Mouse (Mus musculus) midbrain, embryonic 16.5 days (tissue): ENCODE data around the gene 1700102P08Rik. TPM values are rescaled to one million over a fixed set of nuclear protein-coding genes. Genes with fewer than 3 reads are reported as not detected.

Source experiments
- ATAC-seq: fragments of 200-750 bp; cut with Nextera tagmentation; 2 replicates; pipeline ENCODE4 v1.8.0; 2017; ENCODE audit warnings: moderate TSS enrichment
- H3K27ac ChIP-seq: fragments of 300-500 bp; sonication (generic); 2 replicates; pipeline ENCODE4 v1.5.1; 2014; ENCODE audit warnings: mild to moderate bottlenecking, low read length, mixed read lengths
- H3K27me3 ChIP-seq: fragments of 300-500 bp; sonication (generic); 2 replicates; pipeline ENCODE4 v1.6.1; 2014; ENCODE audit warnings: low read depth, low read length, mixed read lengths; ENCODE audit not compliant: control insufficient read depth, insufficient read depth
- H3K36me3 ChIP-seq: fragments of 300-500 bp; sonication (generic); 2 replicates; pipeline ENCODE4 v1.6.1; 2014; ENCODE audit warnings: mild to moderate bottlenecking, low read length, moderate library complexity, mixed read lengths; ENCODE audit not compliant: control insufficient read depth, insufficient read depth
- H3K4me1 ChIP-seq: fragments of 300-500 bp; sonication (generic); 2 replicates; pipeline ENCODE4 v1.6.1; 2014; ENCODE audit warnings: mild to moderate bottlenecking, low read length, mixed read lengths; ENCODE audit not compliant: control insufficient read depth, insufficient read depth
- H3K4me2 ChIP-seq: fragments of 300-500 bp; sonication (generic); 2 replicates; pipeline ENCODE4 v1.6.1; 2014; ENCODE audit warnings: mild to moderate bottlenecking, low read length, mixed read lengths
- H3K4me3 ChIP-seq: fragments of 300-500 bp; sonication (generic); 2 replicates; pipeline ENCODE4 v1.5.1; 2014; ENCODE audit warnings: low read depth, mild to moderate bottlenecking, low read length, moderate library complexity, mixed read lengths
- H3K9ac ChIP-seq: fragments of 300-500 bp; sonication (generic); 2 replicates; pipeline ENCODE4 v1.6.1; 2014; ENCODE audit warnings: low read depth, low read length, mixed read lengths
- H3K9me3 ChIP-seq: fragments of 300-500 bp; sonication (generic); replicated peaks from 2 replicates; pipeline ENCODE4 v1.6.1; 2014; ENCODE audit warnings: mild to moderate bottlenecking, low read length, mixed read lengths; ENCODE audit not compliant: control insufficient read depth, poor library complexity, severe bottlenecking
- WGBS: fragments of 180-500 bp; shearing (Covaris S2); extraction: QIAGEN DNeasy Blood & Tissue Kit; methylation state at CpG from one replicate; pipeline ENCODE4 v1.1.7; 2014; 5-methylcytosine and 5-hydroxymethylcytosine counted together
- polyA plus RNA-seq: library from polyadenylated mRNA; unstranded; fragments of >200 nt; fragmentation: Nextera tagmentation; extraction: Ambion mirVana; gene quantifications from 2 replicates; pipeline ENCODE4 v1.2.1, GENCODE M21; 2015

1700102P08Rik gene
- polyA plus RNA-seq, 1 experiment from 2014 or later, result 2.3 TPM

- no peaks in the 10 kb centered on the region for H3K9me3 ChIP-seq
- no peak overlapping the region for H3K9ac ChIP-seq
- no peak for ATAC-seq
- 91% methylated on average over 3 of the region's 3 CpGs for WGBS
- H3K4me3 ChIP-seq, result no peak overlapping the region
- no peak overlapping the region for H3K27ac ChIP-seq
- H3K4me1 ChIP-seq, result peaks cover 9% of the 10 kb centered on the region
- H3K4me2 ChIP-seq, result no peak overlapping the region
- no peaks in the 10 kb centered on the region for H3K27me3 ChIP-seq
- H3K36me3 ChIP-seq, result peaks cover 6% of the 10 kb centered on the region; the same call in 1 of the 2 replicates
Measured at GRCm38 (mm10) chr9:108398324-108398723, 5.7 kb downstream of the 1700102P08Rik start.

DNA sequence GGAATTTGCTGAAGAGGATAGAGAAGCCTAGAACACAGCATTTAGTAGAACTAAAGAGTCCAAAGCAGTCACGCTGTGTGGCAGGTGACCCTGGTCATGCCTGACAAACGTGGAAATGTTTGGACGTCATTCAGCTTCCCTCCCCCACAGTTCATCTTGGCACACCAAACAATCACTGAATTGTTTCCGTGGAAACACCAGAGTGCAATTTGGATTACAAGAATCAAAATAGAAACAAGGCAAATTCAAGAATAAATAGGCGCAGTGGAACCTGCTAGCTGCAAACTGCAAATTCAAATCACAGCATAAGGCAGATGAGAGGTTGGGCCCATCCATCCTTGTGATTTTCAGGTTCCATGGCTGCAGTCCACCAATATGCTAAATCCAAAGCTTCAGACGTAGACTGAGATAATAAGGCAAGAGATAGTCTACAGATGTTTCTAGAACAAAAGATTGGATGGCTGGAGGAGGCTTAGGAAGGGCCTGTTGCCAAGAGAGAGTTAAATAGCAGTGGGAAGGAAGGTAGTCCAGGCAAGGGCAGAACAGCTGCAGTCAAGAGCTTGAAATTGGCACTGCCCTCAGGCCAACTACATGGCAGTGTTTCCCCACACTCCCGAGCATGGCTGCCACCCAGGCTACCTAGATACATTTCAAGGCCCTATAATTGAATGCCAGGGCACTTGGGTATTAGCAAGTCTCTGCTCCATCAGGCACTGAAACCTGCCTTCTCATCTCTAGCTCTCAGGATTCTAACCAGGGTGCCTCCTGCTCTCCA is 8.8 kb downstream of the 1700102P08Rik start:
- H3K27me3 ChIP-seq, result no peaks in the 10 kb centered on the region
- WGBS, result 35% methylated on average over 7 of the region's 7 CpGs
- no peak overlapping the region for H3K4me2 ChIP-seq
- no peak overlapping the region for H3K4me3 ChIP-seq
- ATAC-seq, result no peak
- H3K9ac ChIP-seq, result no peak overlapping the region
- H3K9me3 ChIP-seq, result no peaks in the 10 kb centered on the region
- peak overlapping the region; percentile 65 for H3K27ac ChIP-seq
- peaks cover 9% of the 10 kb centered on the region for H3K4me1 ChIP-seq
- 0 out of 2 replicates have a peak, but pooled peaks cover 2% of the 10 kb centered on the region for H3K36me3 ChIP-seq

DNA sequence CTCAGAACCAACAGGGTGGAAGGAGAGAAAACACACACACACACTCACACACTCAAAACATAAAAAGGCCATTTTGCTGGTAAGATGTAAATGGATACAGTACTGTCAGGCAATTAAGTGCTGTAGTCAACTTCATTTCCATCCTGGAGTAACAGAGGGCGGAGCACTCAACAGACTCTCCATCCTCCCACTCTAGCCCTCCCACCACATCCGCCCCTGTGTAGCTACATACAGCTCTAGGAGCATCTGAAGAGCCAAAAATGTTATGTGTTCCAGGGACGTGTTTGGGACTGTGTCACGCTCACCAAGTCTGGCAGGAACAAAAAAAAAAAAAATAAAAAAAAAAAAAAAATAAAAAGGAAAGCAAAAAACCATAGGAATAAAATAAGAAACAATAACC is 10.5 kb downstream of the 1700102P08Rik start:
- no peak for ATAC-seq
- peaks cover 9% of the 10 kb centered on the region for H3K4me1 ChIP-seq
- H3K9me3 ChIP-seq, result no peaks in the 10 kb centered on the region
- no peaks in the 10 kb centered on the region for H3K27me3 ChIP-seq
- H3K4me2 ChIP-seq, result no peak overlapping the region
- 87% methylated on average over 4 of the region's 4 CpGs for WGBS
- no peak overlapping the region for H3K4me3 ChIP-seq
- H3K27ac ChIP-seq, result no peak overlapping the region
- no peaks in the 10 kb centered on the region for H3K36me3 ChIP-seq
- no peak overlapping the region for H3K9ac ChIP-seq

DNA sequence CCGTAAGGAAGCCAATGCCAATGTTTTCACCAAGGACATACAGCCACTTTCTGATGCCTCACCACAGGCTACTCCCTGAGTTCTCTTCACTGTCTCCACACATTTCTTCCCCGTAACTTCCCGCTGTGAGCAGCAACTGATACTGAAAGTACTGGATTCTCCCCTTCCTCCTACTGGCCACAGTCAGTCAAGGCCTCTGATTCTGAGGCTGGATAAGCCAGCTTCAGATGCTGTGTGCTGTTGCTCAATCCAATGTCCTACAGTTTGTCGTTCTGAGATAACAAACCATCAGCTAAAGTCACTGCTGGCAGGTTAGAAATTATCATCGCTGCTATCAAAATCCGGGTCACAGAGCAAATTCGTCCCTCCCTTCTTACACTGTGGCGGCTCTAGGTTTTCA is 11.8 kb downstream of the 1700102P08Rik start:
- H3K27ac ChIP-seq, result no peak overlapping the region
- 78% methylated on average over 8 of the region's 8 CpGs for WGBS
- no peak for ATAC-seq
- no peak overlapping the region for H3K4me2 ChIP-seq
- H3K4me1 ChIP-seq, result peaks cover 9% of the 10 kb centered on the region
- H3K9me3 ChIP-seq, result no peaks in the 10 kb centered on the region
- no peaks in the 10 kb centered on the region for H3K27me3 ChIP-seq
- no peak overlapping the region for H3K4me3 ChIP-seq
- H3K9ac ChIP-seq, result no peak overlapping the region
- H3K36me3 ChIP-seq, result no peaks in the 10 kb centered on the region

- ATAC-seq, result no peak
- 92% methylated on average over 4 of the region's 4 CpGs for WGBS
- Histone ChIP-seq H3K4me2 (no peak overlapping the region), H3K9ac (no peak overlapping the region), H3K27ac (no peak overlapping the region), H3K27me3 (no peaks in the 10 kb centered on the region), H3K4me3 (no peak overlapping the region), H3K9me3 (no peaks in the 10 kb centered on the region), H3K4me1 (no peaks in the 10 kb centered on the region), H3K36me3 (no peaks in the 10 kb centered on the region)
Measured at GRCm38 (mm10) chr9:108409535-108409934, 16.9 kb downstream of the 1700102P08Rik start.

- Histone ChIP-seq H3K4me3 (no peak overlapping the region), H3K9ac (no peak overlapping the region), H3K36me3 (no peaks in the 10 kb centered on the region), H3K4me2 (no peak overlapping the region), H3K4me1 (no peaks in the 10 kb centered on the region), H3K9me3 (no peaks in the 10 kb centered on the region), H3K27me3 (no peaks in the 10 kb centered on the region), H3K27ac (no peak overlapping the region)
- WGBS, result 76% methylated on average over 9 of the region's 9 CpGs
- no peak for ATAC-seq
Measured at GRCm38 (mm10) chr9:108411381-108411942, 18.9 kb downstream of the 1700102P08Rik start.

DNA sequence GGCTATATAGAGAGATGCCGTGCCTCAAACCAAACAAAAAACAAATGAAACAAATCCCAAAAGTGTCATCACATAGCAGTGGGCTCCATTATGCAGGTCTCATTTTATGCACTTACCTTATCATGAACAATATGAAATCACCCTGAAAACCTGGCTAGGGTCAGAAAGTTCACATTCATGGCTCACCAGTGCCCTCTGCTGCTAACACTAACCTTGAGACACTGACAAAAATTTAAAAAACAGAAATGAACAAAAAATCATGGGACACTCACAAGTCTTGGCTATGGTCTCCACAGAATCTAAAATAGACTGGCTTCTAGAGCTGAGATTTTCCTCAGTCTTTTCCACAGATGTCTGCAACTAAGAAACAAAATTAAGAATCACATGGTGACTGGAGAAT is 19.6 kb downstream of the 1700102P08Rik start:
- Histone ChIP-seq H3K9ac (no peak overlapping the region), H3K27me3 (no peaks in the 10 kb centered on the region), H3K27ac (no peak overlapping the region), H3K4me1 (no peaks in the 10 kb centered on the region), H3K36me3 (no peaks in the 10 kb centered on the region), H3K4me2 (no peak overlapping the region), H3K9me3 (no peaks in the 10 kb centered on the region), H3K4me3 (no peak overlapping the region)
- ATAC-seq, result no peak
- 85% methylated on average over 1 of the region's 1 CpGs for WGBS

DNA sequence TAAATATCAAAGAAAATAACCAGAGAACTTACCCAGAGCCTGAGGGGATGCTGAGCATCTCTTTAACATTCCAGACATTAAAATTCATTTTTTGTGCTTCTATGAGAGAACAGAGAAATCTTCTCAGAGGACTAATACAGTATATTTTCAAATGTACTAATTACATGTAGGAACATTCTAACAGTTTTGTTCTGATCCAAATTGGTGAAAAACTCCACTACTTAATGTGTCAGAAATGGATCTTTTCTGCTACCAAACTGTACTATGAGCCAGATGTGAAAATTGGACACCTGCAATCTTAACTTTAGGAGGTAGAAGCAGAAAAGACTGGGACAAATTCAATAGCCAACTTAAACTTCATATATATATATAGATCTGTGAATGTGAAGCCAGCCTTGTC is 35.8 kb downstream of the 1700102P08Rik start, which contains the start of gene Ccdc36:
Gene Ccdc36, minus strand, starts transcription at position 101 of the 400 bp plus-strand sequence.
- Histone ChIP-seq H3K4me3 (no peak within 1 kb of the TSS), H3K9me3 (no peaks in the 10 kb centered on the region), H3K27me3 (no peaks in the 10 kb centered on the region), H3K27ac (no peak within 1 kb of the TSS), H3K9ac (no peak within 1 kb of the TSS), H3K4me1 (no peaks in the 10 kb centered on the region), H3K36me3 (no peaks in the 10 kb centered on the region), H3K4me2 (no peak within 1 kb of the TSS)
- ATAC-seq, result no peak

DNA sequence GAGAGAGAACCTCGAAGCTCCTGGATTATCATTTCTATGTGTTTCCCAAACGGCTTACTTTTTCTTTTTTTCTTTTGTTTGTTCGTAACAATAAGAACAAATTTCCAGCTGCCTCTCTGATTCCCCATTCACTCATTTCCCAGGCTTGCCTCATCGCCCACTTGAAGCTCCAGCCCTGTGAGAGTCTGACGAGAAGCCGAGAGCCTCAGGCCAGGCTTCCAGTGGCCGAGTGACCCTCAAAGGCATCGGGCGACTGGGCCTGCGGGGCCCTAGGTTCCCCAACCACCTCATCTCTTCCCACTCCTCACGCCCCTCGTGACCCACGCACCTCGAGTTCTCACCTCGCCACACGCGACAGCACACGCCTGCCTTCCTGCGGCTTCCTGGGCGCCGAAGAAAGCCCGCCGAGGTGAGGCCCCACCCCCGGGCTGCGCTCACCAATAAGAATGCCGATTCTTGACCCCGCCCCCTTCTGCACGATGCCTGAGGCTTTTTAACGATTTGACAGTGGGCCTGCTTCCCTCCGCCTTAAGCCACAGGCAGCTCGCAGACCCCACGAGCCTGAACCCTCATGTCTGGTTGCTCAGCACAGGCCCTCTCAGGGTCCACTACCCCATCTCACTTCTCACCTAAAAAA is 38.9 kb downstream of the 1700102P08Rik start:
- ATAC-seq, result no peak
- 0 out of 2 replicates have a peak overlapping the region, but pooled peaks have one; percentile 28 for H3K27ac ChIP-seq
- no peaks in the 10 kb centered on the region for H3K36me3 ChIP-seq
- no peaks in the 10 kb centered on the region for H3K27me3 ChIP-seq
- H3K4me1 ChIP-seq, result peaks cover 3% of the 10 kb centered on the region; the same call in 1 of the 2 replicates
- H3K9ac ChIP-seq, result 0 out of 2 replicates have a peak overlapping the region, but pooled peaks have one; percentile 41
- 45% methylated on average over 32 of the region's 32 CpGs for WGBS
- H3K9me3 ChIP-seq, result no peaks in the 10 kb centered on the region
- peak overlapping the region; percentile 35 for H3K4me3 ChIP-seq
- peak overlapping the region; percentile 46 for H3K4me2 ChIP-seq
